Mouse (Mus musculus): ENCODE results near the gene Mapkapk3. TPM values are rescaled to one million over a fixed set of nuclear protein-coding genes. Genes with fewer than 3 reads are reported as not detected.

The Mapkapk3 gene
- polyA plus RNA-seq, 1 experiment from 2014 or later = 26.2 TPM

- Histone ChIP-seq H3K4me3 (ENCODE audit: low read depth, low read length) (no peak overlapping the region), H3K27ac (ENCODE audit: low read depth, low read length) (no peak overlapping the region), H3K9me3 (ENCODE audit: control insufficient read depth) (no peaks in the 10 kb centered on the region), H3K36me3 (ENCODE audit: control insufficient read depth, insufficient read depth) (peaks cover 34% of the 10 kb centered on the region; the same call in 1 of the 2 replicates), H3K27me3 (replicated peaks; ENCODE audit: control insufficient read depth, insufficient read depth, low read length) (no peaks in the 10 kb centered on the region), H3K4me1 (replicated peaks; ENCODE audit: control insufficient read depth, insufficient read depth, low read length) (no peaks in the 10 kb centered on the region), H3K9ac (ENCODE audit: low read depth, low read length) (no peak overlapping the region), H3K4me2 (replicated peaks; ENCODE audit: low read depth) (no peak overlapping the region)
- WGBS = 75% methylated on average over 6 of the region's 6 CpGs
- no peak for ATAC-seq
- TF ChIP-seq CTCF (IDR thresholded peaks at IDR 0.05; ENCODE audit: low read depth) = no peak
Observed at GRCm38 (mm10) chr9:107261792-107262191, 27.9 kb downstream of the Mapkapk3 start.

- H3K9me3 ChIP-seq (ENCODE audit: control insufficient read depth) = no peaks in the 10 kb centered on the region
- no peaks in the 10 kb centered on the region for H3K27me3 ChIP-seq (replicated peaks; ENCODE audit: control insufficient read depth, insufficient read depth, low read length)
- no peak for TF ChIP-seq CTCF (IDR thresholded peaks at IDR 0.05; ENCODE audit: low read depth)
- H3K36me3 ChIP-seq (ENCODE audit: control insufficient read depth, insufficient read depth) = peaks cover 43% of the 10 kb centered on the region; the same call in 1 of the 2 replicates
- H3K4me1 ChIP-seq (replicated peaks; ENCODE audit: control insufficient read depth, insufficient read depth, low read length) = no peaks in the 10 kb centered on the region
- H3K27ac ChIP-seq (ENCODE audit: low read depth, low read length) = no peak overlapping the region
- no peak for ATAC-seq
- WGBS = 54% methylated on average over 8 of the region's 8 CpGs
- no peak overlapping the region for H3K4me3 ChIP-seq (ENCODE audit: low read depth, low read length)
- no peak overlapping the region for H3K9ac ChIP-seq (ENCODE audit: low read depth, low read length)
- H3K4me2 ChIP-seq (replicated peaks; ENCODE audit: low read depth) = no peak overlapping the region
Observed at GRCm38 (mm10) chr9:107260836-107261235, 28.8 kb downstream of the Mapkapk3 start.

GRCm38 (mm10) chr9:107260429-107260828, 29.2 kb downstream of the Mapkapk3 start:
- Histone ChIP-seq H3K9me3 (ENCODE audit: control insufficient read depth) (no peaks in the 10 kb centered on the region), H3K9ac (ENCODE audit: low read depth, low read length) (no peak overlapping the region), H3K4me1 (replicated peaks; ENCODE audit: control insufficient read depth, insufficient read depth, low read length) (no peaks in the 10 kb centered on the region), H3K27me3 (replicated peaks; ENCODE audit: control insufficient read depth, insufficient read depth, low read length) (no peaks in the 10 kb centered on the region), H3K4me2 (replicated peaks; ENCODE audit: low read depth) (no peak overlapping the region), H3K27ac (ENCODE audit: low read depth, low read length) (no peak overlapping the region), H3K36me3 (ENCODE audit: control insufficient read depth, insufficient read depth) (peaks cover 47% of the 10 kb centered on the region; the same call in 1 of the 2 replicates), H3K4me3 (ENCODE audit: low read depth, low read length) (no peak overlapping the region)
- no peak for ATAC-seq
- TF ChIP-seq CTCF (IDR thresholded peaks at IDR 0.05; ENCODE audit: low read depth) = no peak
- 63% methylated on average over 2 of the region's 2 CpGs for WGBS

- H3K27ac ChIP-seq (ENCODE audit: low read depth, low read length) = no peak overlapping the region
Observed at GRCm38 (mm10) chr9:107259571-107259970, 30.1 kb downstream of the Mapkapk3 start.

GRCm38 (mm10) chr9:107255596-107255995, 34.1 kb downstream of the Mapkapk3 start:
- H3K9ac ChIP-seq (ENCODE audit: low read depth, low read length) = no peak overlapping the region
- H3K9me3 ChIP-seq (ENCODE audit: control insufficient read depth) = no peaks in the 10 kb centered on the region
- H3K4me2 ChIP-seq (replicated peaks; ENCODE audit: low read depth) = no peak overlapping the region
- H3K4me3 ChIP-seq (ENCODE audit: low read depth, low read length) = no peak overlapping the region
- no peaks in the 10 kb centered on the region for H3K27me3 ChIP-seq (replicated peaks; ENCODE audit: control insufficient read depth, insufficient read depth, low read length)
- no peak for ATAC-seq
- H3K27ac ChIP-seq (ENCODE audit: low read depth, low read length) = no peak overlapping the region
- H3K4me1 ChIP-seq (replicated peaks; ENCODE audit: control insufficient read depth, insufficient read depth, low read length) = no peaks in the 10 kb centered on the region
- 64% methylated on average over 3 of the region's 3 CpGs for WGBS
- H3K36me3 ChIP-seq (ENCODE audit: control insufficient read depth, insufficient read depth) = peaks cover 38% of the 10 kb centered on the region; the same call in 1 of the 2 replicates
- no peak for TF ChIP-seq CTCF (IDR thresholded peaks at IDR 0.05; ENCODE audit: low read depth)

More at GRCm38 (mm10) chr9:107259571-107259970, 30.1 kb downstream of the Mapkapk3 start:
- H3K36me3 ChIP-seq (ENCODE audit: control insufficient read depth, insufficient read depth) = peaks cover 50% of the 10 kb centered on the region; the same call in 1 of the 2 replicates
- WGBS = 70% methylated on average over 6 of the region's 6 CpGs
- no peak overlapping the region for H3K9ac ChIP-seq (ENCODE audit: low read depth, low read length)
- H3K4me1 ChIP-seq (replicated peaks; ENCODE audit: control insufficient read depth, insufficient read depth, low read length) = no peaks in the 10 kb centered on the region
- no peak overlapping the region for H3K4me3 ChIP-seq (ENCODE audit: low read depth, low read length)
- no peak overlapping the region for H3K4me2 ChIP-seq (replicated peaks; ENCODE audit: low read depth)
- H3K9me3 ChIP-seq (ENCODE audit: control insufficient read depth) = no peaks in the 10 kb centered on the region
- no peak for TF ChIP-seq CTCF (IDR thresholded peaks at IDR 0.05; ENCODE audit: low read depth)
- ATAC-seq = no peak
- H3K27me3 ChIP-seq (replicated peaks; ENCODE audit: control insufficient read depth, insufficient read depth, low read length) = no peaks in the 10 kb centered on the region

GRCm38 (mm10) chr9:107254925-107255324, 34.8 kb downstream of the Mapkapk3 start:
- H3K4me2 ChIP-seq (replicated peaks; ENCODE audit: low read depth) = no peak overlapping the region
- no peaks in the 10 kb centered on the region for H3K9me3 ChIP-seq (ENCODE audit: control insufficient read depth)
- no peak overlapping the region for H3K4me3 ChIP-seq (ENCODE audit: low read depth, low read length)
- no peak overlapping the region for H3K27ac ChIP-seq (ENCODE audit: low read depth, low read length)
- no peak for TF ChIP-seq CTCF (IDR thresholded peaks at IDR 0.05; ENCODE audit: low read depth)
- H3K27me3 ChIP-seq (replicated peaks; ENCODE audit: control insufficient read depth, insufficient read depth, low read length) = no peaks in the 10 kb centered on the region
- WGBS = 81% methylated on average over 3 of the region's 3 CpGs
- H3K4me1 ChIP-seq (replicated peaks; ENCODE audit: control insufficient read depth, insufficient read depth, low read length) = no peaks in the 10 kb centered on the region
- no peak overlapping the region for H3K9ac ChIP-seq (ENCODE audit: low read depth, low read length)
- H3K36me3 ChIP-seq (ENCODE audit: control insufficient read depth, insufficient read depth) = peaks cover 32% of the 10 kb centered on the region; the same call in 1 of the 2 replicates
- ATAC-seq = no peak

GRCm38 (mm10) chr9:107254476-107254875, 35.2 kb downstream of the Mapkapk3 start:
- no peak overlapping the region for H3K27ac ChIP-seq (ENCODE audit: low read depth, low read length)
- H3K4me3 ChIP-seq (ENCODE audit: low read depth, low read length) = no peak overlapping the region
- peaks cover 31% of the 10 kb centered on the region; the same call in 1 of the 2 replicates for H3K36me3 ChIP-seq (ENCODE audit: control insufficient read depth, insufficient read depth)
- no peaks in the 10 kb centered on the region for H3K27me3 ChIP-seq (replicated peaks; ENCODE audit: control insufficient read depth, insufficient read depth, low read length)
- H3K9ac ChIP-seq (ENCODE audit: low read depth, low read length) = no peak overlapping the region
- ATAC-seq = no peak
- no peaks in the 10 kb centered on the region for H3K4me1 ChIP-seq (replicated peaks; ENCODE audit: control insufficient read depth, insufficient read depth, low read length)
- H3K4me2 ChIP-seq (replicated peaks; ENCODE audit: low read depth) = no peak overlapping the region
- 67% methylated on average over 12 of the region's 12 CpGs for WGBS
- H3K9me3 ChIP-seq (ENCODE audit: control insufficient read depth) = no peaks in the 10 kb centered on the region
- no peak for TF ChIP-seq CTCF (IDR thresholded peaks at IDR 0.05; ENCODE audit: low read depth)
